Mouse (Mus musculus): ENCODE results near the gene Slc25a36.

The Slc25a36 gene

DNA sequence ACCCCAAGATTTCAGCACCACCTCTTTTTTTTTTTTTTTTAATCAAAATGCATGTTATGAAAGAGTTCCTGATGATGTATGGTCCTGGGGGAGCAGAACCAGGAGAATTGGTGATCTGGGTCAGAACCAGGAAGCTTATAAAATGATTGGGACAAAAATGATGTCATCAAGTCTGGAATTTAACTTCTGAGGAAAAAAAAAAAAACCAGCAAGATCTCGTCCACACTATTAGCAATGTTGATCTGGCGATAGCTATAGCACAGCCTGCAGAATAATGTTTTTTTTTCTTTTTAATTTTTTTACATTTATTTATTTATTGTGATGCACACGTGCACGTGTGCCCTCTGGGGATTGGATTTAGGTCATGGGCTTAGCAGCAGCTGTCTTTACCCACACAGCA, 64.7 kb downstream of the Slc25a36 start:
- no peak for DNase-seq (ENCODE audit: low spot score in 2 of 2)

DNA sequence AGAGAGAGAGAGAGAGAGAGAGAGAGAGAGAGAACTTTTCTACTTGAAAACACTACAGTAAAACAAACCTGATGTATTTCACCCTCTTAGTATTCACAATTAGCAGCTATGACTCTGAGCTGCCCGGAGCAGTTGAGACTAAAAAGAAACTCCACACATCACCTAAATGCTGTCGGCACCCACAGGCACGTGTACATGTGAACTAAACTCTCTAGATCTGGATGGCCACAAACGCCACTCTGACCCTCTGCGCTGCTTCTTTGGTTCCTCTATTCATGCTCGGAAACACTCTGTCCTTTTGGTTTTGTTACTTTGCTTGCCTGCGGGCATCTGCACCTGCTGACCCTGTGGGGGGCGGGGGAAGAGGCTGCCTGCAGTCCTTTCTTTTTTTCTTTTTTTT, 69.3 kb downstream of the Slc25a36 start:
- DNase-seq (ENCODE audit: low spot score in 2 of 2) = no peak

DNA sequence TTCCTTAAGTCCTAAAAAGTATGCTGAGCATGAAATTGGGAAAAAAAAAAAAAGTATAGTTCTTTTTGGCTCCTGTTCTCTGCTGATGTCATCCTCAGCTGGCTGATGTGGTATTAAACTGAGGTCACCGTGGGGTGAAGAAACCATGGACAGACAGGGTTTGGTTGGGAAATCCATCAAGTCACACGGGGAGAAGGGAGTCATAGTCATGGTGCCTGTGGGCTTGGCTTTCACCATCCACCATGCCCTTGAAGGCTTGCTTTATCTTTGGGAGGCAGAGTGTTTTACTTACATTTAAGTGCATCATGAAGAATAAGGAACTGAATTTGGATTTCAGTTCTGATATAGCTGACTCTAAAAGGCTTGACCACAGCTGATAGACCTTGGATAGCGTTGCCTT, 72.9 kb downstream of the Slc25a36 start:
- DNase-seq (ENCODE audit: low spot score in 2 of 2) = no peak

DNA sequence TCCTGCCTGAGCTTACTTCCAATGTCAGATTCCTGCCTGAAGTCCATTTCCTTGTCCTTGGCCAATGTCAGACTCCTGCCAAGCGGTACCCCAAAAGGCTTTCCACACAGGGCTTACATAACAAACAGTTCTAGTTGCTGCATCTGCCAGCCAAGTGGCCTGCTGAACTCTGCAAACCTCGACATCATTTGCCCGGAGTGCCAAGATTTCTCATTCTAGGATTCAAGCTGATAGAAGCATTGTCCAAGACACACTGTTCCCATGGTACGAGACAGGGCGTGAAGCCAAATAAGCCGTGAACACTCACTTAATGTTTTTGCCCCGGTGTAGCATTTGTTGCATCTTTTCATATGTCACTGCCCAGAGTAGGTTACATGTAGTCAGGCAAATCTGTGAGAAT, 74.3 kb downstream of the Slc25a36 start:
- no peak for DNase-seq (ENCODE audit: low spot score in 2 of 2)

DNA sequence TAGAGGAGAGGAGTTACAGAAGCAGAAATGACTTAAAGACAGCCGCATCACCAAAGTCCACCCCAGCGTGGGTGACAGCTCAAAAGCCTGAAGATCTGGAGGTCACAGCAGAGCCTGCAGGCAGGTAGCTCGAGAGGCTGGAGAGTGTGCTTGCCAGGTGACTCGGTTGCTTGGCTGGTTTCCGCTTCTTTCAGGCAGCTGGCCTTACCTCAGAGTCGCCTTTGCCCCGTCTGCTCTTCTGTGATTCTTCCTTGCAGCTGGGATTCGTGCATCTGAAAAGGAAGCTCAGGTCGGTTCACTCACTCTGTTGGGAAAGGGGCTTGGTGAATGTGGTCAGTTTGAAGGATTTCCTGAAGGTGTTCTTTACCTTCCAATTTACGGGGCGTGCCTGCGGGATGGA, 83.6 kb downstream of the Slc25a36 start:
- DNase-seq (ENCODE audit: low spot score in 2 of 2) = no peak

DNA sequence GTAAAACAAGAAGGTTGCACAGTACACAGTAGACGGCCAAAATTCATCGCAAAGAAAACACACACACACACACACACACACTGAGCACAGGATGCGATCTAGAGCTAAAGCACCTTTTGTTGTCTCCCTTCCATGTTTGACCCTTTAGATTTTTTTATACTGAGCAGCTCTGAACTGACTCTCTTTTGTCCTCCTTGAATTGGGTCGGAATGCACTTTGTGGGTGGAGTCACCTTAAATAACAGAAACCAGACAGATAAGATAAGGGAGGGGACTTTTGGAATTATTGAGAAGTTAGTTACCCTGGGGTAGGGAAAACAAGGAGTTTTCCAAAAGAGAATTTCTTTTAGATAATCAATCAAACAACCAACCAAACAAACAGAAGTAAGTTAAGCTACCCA, 85.0 kb downstream of the Slc25a36 start:
- DNase-seq (ENCODE audit: low spot score in 2 of 2) = no peak

Measured in right cerebral cortex, adult 2 months (tissue).